Mouse (Mus musculus): ENCODE data around the gene Lmo7. TPM values are rescaled to one million over a fixed set of nuclear protein-coding genes. Genes with fewer than 3 reads are reported as not detected.
A peak's percentile ranks its signal among the peaks of the same experiment; 100 is the strongest.

Lmo7 gene
- polyA plus RNA-seq, 1 experiment: 6.6 TPM

DNA sequence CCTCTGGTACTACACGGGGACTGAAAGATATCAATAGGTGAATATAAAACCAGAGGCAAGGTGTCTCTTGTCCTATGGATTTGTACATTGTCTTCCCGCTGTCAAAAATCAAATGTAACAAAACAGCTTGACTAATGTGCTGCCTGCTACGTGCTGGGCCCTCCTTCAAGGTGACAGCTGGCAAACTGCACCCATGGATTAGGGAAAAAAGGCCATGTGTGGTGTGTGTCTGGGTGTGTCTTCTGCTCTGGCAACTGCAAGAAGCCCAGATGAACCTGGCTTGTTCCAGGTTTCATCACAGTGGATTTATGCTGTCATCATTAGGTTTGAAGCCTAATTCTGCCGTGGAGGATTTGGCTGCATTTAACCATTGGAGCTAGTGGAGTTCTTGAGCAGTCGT lies 174.0 kb downstream of the Lmo7 start:
- Histone ChIP-seq H3K4me3 (ENCODE audit: insufficient read depth, low read depth, low read length) (no peak overlapping the region), H3K4me1 (ENCODE audit: control insufficient read depth, insufficient read depth, insufficient read length, low read length) (no peaks in the 10 kb centered on the region), H3K27ac (replicated peaks; ENCODE audit: low read depth, low read length) (no peak overlapping the region)

DNA sequence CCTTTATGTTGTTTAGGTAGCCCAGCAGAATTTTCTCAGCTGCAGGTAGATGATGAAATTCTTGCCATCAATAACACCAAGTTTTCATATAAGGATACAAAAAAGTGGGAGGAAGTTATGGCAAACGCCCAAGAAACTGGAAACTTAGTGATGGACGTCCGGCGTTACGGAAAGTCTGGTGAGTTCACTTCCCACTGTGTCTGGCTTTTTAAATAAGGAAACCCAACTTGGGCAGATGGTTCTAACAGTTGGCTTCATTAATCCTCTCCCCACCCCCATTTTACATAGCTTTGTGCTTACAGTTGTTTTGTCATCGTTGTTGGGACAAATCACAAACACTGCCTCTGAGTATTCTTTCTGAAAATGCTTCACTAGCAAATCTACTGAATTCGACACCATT lies 182.2 kb downstream of the Lmo7 start:
- peaks cover 9% of the 10 kb centered on the region for H3K4me1 ChIP-seq (ENCODE audit: control insufficient read depth, insufficient read depth, insufficient read length, low read length)
- peak overlapping the region; percentile 96 for H3K27ac ChIP-seq (replicated peaks; ENCODE audit: low read depth, low read length)

DNA sequence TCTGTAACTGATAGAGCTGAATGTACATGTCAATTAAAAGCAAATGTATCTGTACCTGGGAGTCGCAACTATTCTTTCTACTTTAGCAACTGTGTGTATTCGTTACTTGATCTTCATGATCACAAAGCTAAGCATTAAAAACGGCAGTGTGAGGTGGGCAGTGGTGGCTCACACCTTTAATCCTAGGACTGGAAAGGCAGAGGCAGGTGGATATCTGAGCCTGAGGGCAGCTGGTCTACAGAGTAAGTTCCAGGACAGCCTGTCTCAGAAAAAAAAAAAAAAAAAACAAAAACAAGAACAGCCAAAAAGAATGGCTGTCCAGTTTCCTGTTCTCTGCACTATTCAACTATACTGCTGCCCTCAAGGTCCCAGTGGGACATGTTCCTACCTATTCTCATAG lies 182.6 kb downstream of the Lmo7 start:
- peaks cover 9% of the 10 kb centered on the region for H3K4me1 ChIP-seq (ENCODE audit: control insufficient read depth, insufficient read depth, insufficient read length, low read length)
- peak overlapping the region; percentile 96 for H3K27ac ChIP-seq (replicated peaks; ENCODE audit: low read depth, low read length)
- H3K4me3 ChIP-seq (ENCODE audit: insufficient read depth, low read depth, low read length): no peak overlapping the region

More for the DNA sequence above, 182.2 kb downstream of the Lmo7 start:
- no peak overlapping the region for H3K4me3 ChIP-seq (ENCODE audit: insufficient read depth, low read depth, low read length)

DNA sequence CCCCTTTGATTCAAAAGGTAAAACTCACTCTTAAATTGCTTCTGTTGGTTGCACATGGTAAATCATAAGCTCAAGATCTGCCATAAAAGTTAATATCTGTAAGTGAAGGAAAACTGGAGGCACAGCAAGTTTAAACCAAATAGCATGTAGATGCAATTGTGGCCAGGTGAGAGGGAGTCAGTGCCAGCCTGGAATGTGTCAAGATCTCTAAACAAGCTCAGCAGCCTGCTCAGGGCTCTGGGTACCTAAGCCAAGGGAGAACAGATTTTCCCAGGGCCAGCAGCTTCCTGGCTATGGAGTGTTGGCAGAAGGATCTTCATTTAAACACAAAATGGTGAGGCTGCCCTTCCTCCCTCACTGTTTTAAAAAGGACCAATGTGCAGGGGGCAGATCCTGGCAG lies 184.6 kb downstream of the Lmo7 start:
- peaks cover 14% of the 10 kb centered on the region for H3K4me1 ChIP-seq (ENCODE audit: control insufficient read depth, insufficient read depth, insufficient read length, low read length)
- H3K4me3 ChIP-seq (ENCODE audit: insufficient read depth, low read depth, low read length): no peak overlapping the region
- H3K27ac ChIP-seq (replicated peaks; ENCODE audit: low read depth, low read length): no peak overlapping the region; the same call in 1 of the 2 replicates

DNA sequence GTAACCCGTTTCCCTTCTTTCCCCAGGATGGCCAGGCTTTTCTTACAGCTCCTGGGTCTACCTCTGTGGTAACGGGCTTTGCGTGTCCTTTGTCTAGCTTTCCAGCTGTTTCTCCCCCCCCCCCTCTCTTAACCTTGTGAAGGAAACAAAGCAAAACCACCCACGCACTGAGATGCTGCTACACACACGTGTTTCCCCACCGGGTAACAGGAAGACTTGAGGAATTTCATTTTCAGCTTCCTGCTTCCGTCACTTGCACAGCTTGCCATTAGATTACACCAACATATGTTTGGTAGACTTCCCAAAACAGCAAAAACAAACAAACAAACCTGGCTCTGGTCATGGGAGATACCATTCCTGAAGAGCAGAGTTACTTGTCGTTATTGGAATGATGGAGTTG lies 186.1 kb downstream of the Lmo7 start:
- Histone ChIP-seq H3K27ac (replicated peaks; ENCODE audit: low read depth, low read length) (peak overlapping the region; percentile 85), H3K4me3 (ENCODE audit: insufficient read depth, low read depth, low read length) (no peak overlapping the region), H3K4me1 (ENCODE audit: control insufficient read depth, insufficient read depth, insufficient read length, low read length) (peaks cover 12% of the 10 kb centered on the region)

DNA sequence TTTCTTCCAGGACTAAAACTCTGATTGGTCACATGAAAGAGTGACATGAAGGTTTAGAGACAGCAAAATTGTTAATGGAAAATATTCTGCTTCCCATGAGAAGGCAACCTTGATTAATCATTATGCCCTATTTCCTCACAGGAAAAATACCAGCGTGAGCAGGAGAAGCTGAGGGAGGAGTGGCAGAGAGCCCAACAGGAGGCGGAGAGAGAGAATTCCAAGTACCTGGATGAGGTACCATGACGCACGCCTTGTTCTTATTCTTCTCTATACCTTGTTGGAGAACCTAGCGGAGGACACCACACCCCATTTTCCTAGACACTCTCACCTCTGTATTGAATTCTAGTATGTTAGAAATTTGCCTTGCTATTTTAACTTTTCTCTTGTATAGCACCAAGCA lies 188.7 kb downstream of the Lmo7 start:
- H3K27ac ChIP-seq (replicated peaks; ENCODE audit: low read depth, low read length): no peak overlapping the region
- peaks cover 9% of the 10 kb centered on the region for H3K4me1 ChIP-seq (ENCODE audit: control insufficient read depth, insufficient read depth, insufficient read length, low read length)
- H3K4me3 ChIP-seq (ENCODE audit: insufficient read depth, low read depth, low read length): no peak overlapping the region

DNA sequence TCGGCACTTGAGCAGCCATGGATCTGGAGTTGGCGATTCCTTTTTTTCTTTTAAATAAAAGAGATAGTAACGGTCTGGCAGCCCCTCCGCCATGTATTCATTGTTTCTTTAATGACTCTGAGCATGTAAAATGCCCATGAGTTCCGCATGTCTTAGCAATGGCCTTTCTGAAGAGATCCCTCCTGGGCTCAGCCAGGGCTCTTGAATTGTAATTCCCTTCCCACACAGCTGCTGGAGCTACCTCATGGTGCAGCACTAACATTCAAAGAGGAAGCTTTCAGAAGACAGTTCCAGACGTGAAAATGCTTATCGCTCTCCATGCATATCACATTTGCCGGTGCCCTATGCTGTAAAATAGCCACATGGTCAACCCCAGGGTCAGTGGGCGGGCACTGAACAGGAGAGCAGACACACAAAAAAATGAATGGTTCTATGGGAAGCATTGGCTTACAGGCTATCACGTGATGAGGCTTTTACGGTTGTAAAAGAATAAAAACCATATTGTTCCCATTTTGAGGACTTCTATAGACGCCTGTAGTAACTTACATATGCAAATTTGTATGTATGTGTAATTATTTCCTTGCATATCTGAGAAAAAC lies 198.0 kb downstream of the Lmo7 start:
- H3K4me3 ChIP-seq (ENCODE audit: insufficient read depth, low read depth, low read length): no peak overlapping the region
- no peak overlapping the region for H3K27ac ChIP-seq (replicated peaks; ENCODE audit: low read depth, low read length)
- no peaks in the 10 kb centered on the region; the same call in 1 of the 2 replicates for H3K4me1 ChIP-seq (ENCODE audit: control insufficient read depth, insufficient read depth, insufficient read length, low read length)

DNA sequence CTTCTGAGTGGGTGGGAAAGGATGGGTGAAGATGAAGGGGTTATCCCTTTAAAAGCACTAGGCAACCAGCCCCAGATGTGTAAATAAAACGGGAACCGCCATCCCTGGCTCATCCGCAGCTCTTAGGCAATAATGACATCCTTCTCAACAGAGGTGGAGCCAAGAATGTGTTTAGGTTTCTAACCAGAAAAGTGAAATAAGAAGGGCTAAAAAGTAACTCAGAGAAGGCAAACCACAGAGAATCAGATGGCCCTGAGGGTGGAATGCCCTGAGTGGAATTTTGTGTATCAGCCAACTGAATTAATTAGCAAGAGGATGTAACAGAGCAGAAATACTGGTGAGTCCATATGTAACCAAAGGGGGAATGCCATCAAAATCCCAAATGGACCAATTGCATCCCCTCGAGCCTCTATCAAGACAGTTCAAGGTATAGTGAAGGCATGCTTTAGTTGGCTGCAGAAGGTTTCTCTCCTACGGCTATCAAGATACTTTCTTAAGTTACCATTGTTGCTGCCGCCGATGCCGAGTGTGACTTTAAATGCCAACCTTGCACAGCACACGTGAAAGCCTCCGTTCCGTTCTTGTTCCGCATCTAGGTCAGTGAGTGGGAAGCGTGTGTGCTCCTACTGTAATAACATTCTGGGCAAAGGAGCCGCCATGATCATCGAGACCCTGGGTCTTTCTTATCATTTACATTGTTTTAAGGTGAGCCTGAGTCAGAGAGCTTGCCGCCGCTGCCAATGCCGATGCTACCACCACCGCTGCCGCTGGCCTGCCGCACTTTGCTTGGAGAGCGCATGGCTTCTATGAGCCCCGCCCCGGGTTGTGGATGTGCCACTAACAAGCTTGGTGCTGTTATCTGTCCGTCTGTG lies 201.1 kb downstream of the Lmo7 start:
- Histone ChIP-seq H3K27ac (replicated peaks; ENCODE audit: low read depth, low read length) (no peak overlapping the region), H3K4me1 (ENCODE audit: control insufficient read depth, insufficient read depth, insufficient read length, low read length) (no peaks in the 10 kb centered on the region; the same call in 1 of the 2 replicates), H3K4me3 (ENCODE audit: insufficient read depth, low read depth, low read length) (no peak overlapping the region)

DNA sequence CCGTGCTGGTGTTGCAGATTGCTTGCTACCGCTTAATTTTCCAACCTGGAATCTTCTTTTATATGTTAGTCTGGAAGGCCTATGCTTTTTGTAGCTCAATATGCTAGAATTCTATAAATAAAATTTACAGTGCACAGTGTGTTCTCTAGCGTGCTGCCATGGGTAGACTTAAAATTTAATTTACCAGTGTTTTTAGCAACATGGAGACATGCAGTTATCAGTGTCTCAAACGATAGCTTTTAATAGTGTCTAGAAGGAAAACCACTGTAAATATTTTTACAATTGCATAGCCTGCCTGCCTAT lies 201.6 kb downstream of the Lmo7 start:
- Histone ChIP-seq H3K27ac (replicated peaks; ENCODE audit: low read depth, low read length) (no peak overlapping the region), H3K4me1 (ENCODE audit: control insufficient read depth, insufficient read depth, insufficient read length, low read length) (no peaks in the 10 kb centered on the region; the same call in 1 of the 2 replicates), H3K4me3 (ENCODE audit: insufficient read depth, low read depth, low read length) (no peak overlapping the region)

DNA sequence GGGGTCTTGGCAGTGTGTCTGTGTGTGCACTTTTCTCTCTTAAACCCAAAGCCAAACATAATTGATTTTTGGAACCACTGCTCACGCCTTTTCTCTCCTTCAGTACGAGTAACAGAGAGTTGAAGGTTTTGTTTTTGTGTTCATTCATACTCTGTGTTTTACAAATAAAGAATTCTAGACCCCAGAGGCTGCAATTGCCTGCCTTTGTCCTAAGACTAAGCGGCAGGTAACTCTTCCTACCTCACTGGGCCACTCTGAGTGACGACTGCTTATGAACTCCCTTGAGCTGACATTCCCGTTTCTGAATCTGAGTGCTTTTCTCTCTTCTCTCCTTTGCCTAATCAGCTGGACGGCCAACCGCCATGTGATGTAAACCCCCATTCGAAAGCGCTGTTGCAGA lies 203.8 kb downstream of the Lmo7 start:
- no peaks in the 10 kb centered on the region; the same call in 1 of the 2 replicates for H3K4me1 ChIP-seq (ENCODE audit: control insufficient read depth, insufficient read depth, insufficient read length, low read length)
- no peak overlapping the region for H3K4me3 ChIP-seq (ENCODE audit: insufficient read depth, low read depth, low read length)
- no peak overlapping the region for H3K27ac ChIP-seq (replicated peaks; ENCODE audit: low read depth, low read length)

DNA sequence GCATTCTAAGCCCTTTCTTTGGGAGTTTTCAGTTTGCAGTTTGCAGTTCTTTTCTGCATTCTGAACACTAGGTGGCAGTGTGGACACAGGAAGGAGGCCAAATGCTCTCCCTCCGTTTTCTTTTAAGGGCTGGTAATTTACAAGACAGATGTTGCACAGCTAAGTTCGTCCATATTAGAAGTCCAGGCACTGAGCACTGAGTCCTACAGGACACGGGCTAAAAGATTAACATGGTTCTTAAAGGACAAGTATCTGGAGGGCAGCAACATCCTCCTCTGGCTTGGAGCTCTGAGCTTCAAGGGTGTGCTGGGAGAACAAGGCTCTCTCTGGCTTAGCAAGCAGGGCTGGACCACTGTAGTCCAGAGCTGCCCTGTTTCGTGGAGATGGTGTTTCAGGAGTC lies 213.2 kb downstream of the Lmo7 start:
- Histone ChIP-seq H3K4me3 (ENCODE audit: insufficient read depth, low read depth, low read length) (no peak overlapping the region), H3K27ac (replicated peaks; ENCODE audit: low read depth, low read length) (0 out of 2 replicates have a peak overlapping the region, but pooled peaks have one; percentile 1)

DNA sequence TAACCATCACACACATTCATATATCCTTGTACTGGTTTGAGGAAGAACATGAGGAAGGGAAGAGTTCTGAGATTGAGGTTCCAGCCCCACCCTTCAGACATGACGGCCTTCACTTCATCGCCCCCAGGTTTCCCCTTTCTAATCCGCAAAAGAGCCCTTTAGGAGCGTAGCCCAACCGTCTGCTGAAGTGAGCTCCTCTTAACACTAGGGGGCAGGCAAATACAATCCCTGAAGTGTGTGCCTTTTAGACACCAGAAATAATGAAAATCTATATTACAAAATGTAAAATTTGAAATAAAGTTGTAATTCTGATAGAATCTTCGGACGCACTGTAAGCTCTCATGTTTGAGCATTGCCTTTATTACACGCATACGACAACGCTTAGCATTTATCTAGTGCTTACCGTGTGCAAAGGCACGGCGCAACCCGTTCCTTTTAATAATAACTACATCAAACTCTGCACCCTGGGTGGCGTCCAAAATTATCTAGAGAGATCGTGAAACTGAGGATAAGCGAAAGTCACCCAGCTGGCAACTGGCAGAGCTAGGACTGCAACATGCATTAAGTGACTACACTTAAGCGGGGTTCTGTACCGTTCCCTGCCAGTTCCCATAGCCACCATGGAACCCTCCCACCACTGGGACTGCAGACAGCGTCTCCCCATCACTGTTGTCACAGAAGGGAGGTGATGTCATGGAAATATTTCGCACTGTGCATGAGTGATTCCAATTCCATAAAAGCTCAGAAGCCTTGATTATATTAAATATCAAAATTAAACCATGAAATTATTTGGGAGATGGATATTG lies 217.2 kb downstream of the Lmo7 start:
- no peak overlapping the region for H3K27ac ChIP-seq (replicated peaks; ENCODE audit: low read depth, low read length)
- no peak overlapping the region for H3K4me3 ChIP-seq (ENCODE audit: insufficient read depth, low read depth, low read length)
- H3K4me1 ChIP-seq (ENCODE audit: control insufficient read depth, insufficient read depth, insufficient read length, low read length): no peaks in the 10 kb centered on the region

More for the DNA sequence above, 213.2 kb downstream of the Lmo7 start:
- H3K4me1 ChIP-seq (ENCODE audit: control insufficient read depth, insufficient read depth, insufficient read length, low read length): no peaks in the 10 kb centered on the region

DNA sequence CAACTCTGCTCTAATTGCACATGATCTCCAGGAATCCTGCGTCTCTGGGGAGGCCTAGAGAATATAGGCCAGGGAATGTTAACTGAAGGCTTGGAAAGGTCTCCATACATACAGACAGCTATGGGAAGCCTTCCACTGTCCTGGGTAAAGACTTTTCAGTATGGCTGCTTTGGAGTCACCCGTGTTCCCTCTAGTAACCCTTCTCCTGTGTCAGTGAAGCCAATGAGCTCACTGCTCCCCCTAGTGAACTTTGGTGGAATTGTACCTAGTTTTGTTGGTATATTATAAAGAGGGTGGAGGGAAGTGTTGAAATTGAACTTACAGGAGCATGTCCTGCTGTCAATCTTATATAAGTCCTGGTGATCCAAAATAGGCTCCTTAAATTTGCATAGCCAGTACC lies 219.4 kb downstream of the Lmo7 start:
- Histone ChIP-seq H3K4me3 (ENCODE audit: insufficient read depth, low read depth, low read length) (no peak overlapping the region), H3K27ac (replicated peaks; ENCODE audit: low read depth, low read length) (no peak overlapping the region), H3K4me1 (ENCODE audit: control insufficient read depth, insufficient read depth, insufficient read length, low read length) (no peaks in the 10 kb centered on the region)

DNA sequence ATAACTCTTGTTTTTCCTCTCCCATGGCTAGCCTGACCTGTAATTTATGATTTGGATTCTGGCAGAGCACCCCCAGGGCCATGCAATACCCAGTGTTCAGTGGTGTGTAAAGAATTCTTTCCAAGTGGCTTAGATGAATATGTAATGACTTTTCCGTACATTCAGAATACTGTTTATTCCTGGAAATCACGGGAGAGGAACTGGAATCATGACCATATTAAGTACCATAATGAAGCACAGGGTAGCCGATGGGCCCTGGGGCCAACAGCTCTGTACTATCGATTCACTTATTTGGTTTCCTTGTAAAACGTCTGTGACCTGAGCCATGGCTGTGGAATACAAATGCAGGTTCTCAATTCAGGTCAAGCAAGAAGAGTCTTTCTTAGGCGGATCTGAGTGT lies 221.3 kb downstream of the Lmo7 start:
- Histone ChIP-seq H3K4me1 (ENCODE audit: control insufficient read depth, insufficient read depth, insufficient read length, low read length) (no peaks in the 10 kb centered on the region), H3K4me3 (ENCODE audit: insufficient read depth, low read depth, low read length) (no peak overlapping the region), H3K27ac (replicated peaks; ENCODE audit: low read depth, low read length) (no peak overlapping the region)

DNA sequence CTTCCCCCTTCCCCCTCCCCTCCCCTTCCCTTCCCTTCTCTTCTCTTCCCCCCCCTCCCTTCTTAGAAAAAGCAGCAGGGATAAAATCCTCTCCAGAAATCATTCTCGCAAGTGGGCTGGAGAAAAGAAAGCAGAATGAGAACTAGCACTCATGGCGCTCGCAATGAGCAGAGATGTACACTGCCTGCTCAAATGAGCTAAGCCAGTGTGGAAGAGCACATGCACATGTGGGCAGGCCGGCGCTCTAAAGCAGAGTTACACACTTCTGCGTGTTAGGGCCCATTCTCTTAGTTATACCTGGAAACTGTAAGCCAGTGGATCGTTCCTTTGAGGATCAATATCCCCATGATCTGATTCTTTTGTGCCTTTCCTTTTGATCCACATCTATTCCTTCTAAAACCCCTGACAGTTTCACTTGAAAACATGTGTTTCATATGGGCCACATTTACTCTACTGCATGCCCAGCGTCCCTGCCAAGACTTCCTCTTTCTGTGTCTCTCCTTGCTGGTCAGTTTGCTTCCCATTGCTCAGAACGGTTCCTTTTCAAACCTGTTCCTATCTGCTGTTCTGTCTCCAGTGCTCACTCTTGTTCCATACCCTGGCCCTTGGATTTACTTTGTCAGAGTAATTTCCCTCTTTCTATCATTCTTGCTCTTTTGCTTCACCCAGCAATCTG lies 224.2 kb downstream of the Lmo7 start:
- no peak overlapping the region for H3K27ac ChIP-seq (replicated peaks; ENCODE audit: low read depth, low read length)
- no peak overlapping the region for H3K4me3 ChIP-seq (ENCODE audit: insufficient read depth, low read depth, low read length)
- no peaks in the 10 kb centered on the region for H3K4me1 ChIP-seq (ENCODE audit: control insufficient read depth, insufficient read depth, insufficient read length, low read length)
